Mouse (Mus musculus) B cell, adult (primary cell): ENCODE results near the gene S100pbp. TPM values are rescaled to one million over a fixed set of nuclear protein-coding genes. Genes with fewer than 3 reads are reported as not detected.

Experiments used
- total RNA-seq: library from RNA; stranded (reverse); gene quantifications from 4 replicates; pipeline ENCODE4 v1.2.4, GENCODE M21; 2023; ENCODE audit not compliant: inconsistent age

S100pbp gene
- total RNA-seq = 39.2 to 47.0 TPM (median 44.0 TPM) in 4 replicates

DNA sequence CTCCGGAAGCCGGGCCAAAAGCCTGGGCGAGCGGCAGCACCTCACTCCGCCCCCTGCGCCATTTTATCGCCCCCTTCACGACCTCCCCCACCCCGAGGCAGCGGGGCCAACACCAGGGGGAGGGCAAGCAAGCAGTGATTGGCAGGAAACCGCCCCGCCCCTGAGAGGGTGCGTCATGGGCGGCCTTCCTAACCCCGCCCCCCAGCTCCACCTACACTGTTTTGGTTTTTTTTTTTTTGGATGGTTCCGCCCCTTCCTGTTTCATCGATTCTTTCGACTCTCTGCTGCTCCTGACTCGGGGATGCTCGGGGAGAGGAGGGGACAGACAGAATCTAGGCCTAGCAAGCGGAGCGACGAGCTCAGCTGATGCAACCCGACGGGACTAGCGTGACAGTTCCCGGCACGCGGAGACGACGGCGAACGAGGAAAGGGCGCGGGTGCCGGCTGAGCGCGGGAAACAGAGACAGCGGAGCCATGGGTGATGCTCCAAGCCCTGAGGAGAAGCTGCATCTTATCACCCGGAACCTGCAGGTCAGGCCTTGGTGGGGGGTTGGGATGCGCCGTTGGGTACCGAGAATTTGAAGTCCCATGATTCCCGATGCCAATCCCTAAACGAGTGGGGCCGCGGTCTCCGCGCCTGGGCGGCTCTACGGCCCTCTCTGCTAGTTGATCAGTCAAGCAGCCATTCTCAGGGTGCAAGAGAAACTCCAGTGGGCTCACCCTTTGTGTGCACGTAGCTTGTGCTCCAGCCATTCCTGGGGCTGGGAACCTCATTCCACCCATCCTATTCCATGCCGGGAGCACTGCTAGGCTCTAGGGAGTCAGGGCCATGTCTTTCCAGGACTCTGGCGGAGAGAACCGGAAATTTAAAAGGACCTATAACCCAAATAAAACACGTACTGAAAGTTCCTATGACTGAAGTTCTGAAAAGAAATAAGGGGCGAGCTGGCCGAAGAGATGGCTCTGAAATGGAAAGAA lies at the start of gene S100pbp, which contains the start of gene Yars:
Gene S100pbp (minus strand): TSS at position 186 of the 978 bp plus-strand sequence.
Gene Yars (plus strand): TSS at position 219 of the 978 bp plus-strand sequence.

GRCm38 (mm10) chr4:129136579-129137391 lies 52.7 kb downstream of the S100pbp start, which contains the start of gene Fndc5:
Fndc5 (plus strand) TSS chr4:129136999.

DNA sequence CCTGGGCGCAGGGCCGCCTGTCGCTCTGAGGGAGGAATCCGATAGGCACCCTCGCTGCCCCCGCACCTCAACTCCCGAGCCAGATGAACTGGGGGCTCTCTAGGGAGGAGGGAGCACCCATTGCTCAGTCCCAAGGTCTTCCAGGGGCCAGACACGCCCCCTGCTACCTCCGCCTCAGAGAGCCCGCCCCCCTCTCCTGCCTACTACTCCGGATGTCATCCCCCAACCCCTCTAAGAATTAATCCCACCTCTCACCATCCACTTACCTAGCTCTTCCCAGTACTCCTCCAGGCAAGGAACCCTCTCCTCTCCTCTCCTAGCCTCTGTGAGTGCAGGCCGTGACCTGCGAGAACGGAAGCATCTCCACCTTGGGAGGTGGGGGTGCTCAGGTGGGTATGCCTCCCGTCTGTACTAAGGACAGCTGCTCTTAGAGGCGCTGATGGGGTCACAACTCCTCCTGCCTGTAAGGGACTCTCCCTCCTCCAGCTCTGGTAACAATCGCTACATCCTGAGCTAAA lies 67.9 kb downstream of the S100pbp start, which contains the start of gene Hpca:
Gene Hpca (minus strand): TSS at position 468 of the 518 bp plus-strand sequence.

GRCm38 (mm10) chr4:129105356-129105755 lies 84.2 kb downstream of the S100pbp start, which contains the start of gene Tmem54:
Tmem54 (plus strand) TSS chr4:129105548.

Other genes with a start within 250 kb of the S100pbp start
- 0.51 to 0.55 TPM in 2 of 4 replicates, not detected in the others for gene Azin2, start 227.3 kb downstream of the S100pbp start, total RNA-seq
- 64.8 to 72.4 TPM (median 70.8 TPM) in 4 replicates for gene Ak2, start 197.8 kb downstream of the S100pbp start, total RNA-seq
- 170 to 190 TPM (median 176 TPM) in 4 replicates for gene Rnf19b, start 131.5 kb downstream of the S100pbp start, total RNA-seq
- gene Tmem54, start 84.2 kb downstream of the S100pbp start, total RNA-seq = not detected in 4 replicates
- not detected in 4 replicates for gene Hpca, start 67.7 kb downstream of the S100pbp start, total RNA-seq
- gene Fndc5, start 52.7 kb downstream of the S100pbp start, total RNA-seq = not detected in 4 replicates
- 43.8 to 56.6 TPM (median 48.5 TPM) in 4 replicates for gene Yars, start within 50 bp of the S100pbp start, total RNA-seq
- 0.12 to 0.58 TPM (median 0.33 TPM) in 4 replicates for gene C77080, start 71.7 kb upstream of the S100pbp start, total RNA-seq
- gene Sync, start 97.9 kb upstream of the S100pbp start, total RNA-seq = not detected in 4 replicates
- 166 to 175 TPM (median 171 TPM) in 4 replicates for gene Rbbp4, start 145.6 kb upstream of the S100pbp start, total RNA-seq
- 37.3 to 44.0 TPM (median 41.2 TPM) in 4 replicates for gene Zbtb8os, start 146.0 kb upstream of the S100pbp start, total RNA-seq
- gene Zbtb8a, start 188.4 kb upstream of the S100pbp start, total RNA-seq = 2.7 to 3.6 TPM (median 3.1 TPM) in 4 replicates